Mouse (Mus musculus) stomach, embryonic 14.5 days (tissue): ENCODE results near the gene Psmd11. TPM values are rescaled to one million over a fixed set of nuclear protein-coding genes. Genes with fewer than 3 reads are reported as not detected.
"Not testable (repeated sequence)": the region's sequence is repeated elsewhere in the genome, so short reads cannot be mapped to it uniquely, and the experiment has no call there.

Experiments used
- ATAC-seq: fragments of 200-750 bp; cut with Nextera tagmentation; 2 replicates; pipeline ENCODE4 v1.8.0; 2017; ENCODE audit warnings: low read depth, moderate TSS enrichment; ENCODE audit not compliant: insufficient number of reproducible peaks, insufficient read depth, low FRiP score
- H3K27ac ChIP-seq: fragments of 300-500 bp; sonication (generic); 2 replicates; pipeline ENCODE4 v1.5.1; 2014; ENCODE audit warnings: mild to moderate bottlenecking, low read length, moderate library complexity, mixed read lengths
- H3K27me3 ChIP-seq: fragments of 300-500 bp; sonication (generic); 2 replicates; pipeline ENCODE4 v1.6.1; 2014; ENCODE audit warnings: low read length, control low read depth, mixed read lengths; ENCODE audit not compliant: control insufficient read depth, insufficient read depth
- H3K36me3 ChIP-seq: fragments of 300-500 bp; sonication (generic); 2 replicates; pipeline ENCODE4 v1.6.1; 2014; ENCODE audit warnings: mild to moderate bottlenecking, control low read depth, low read length, moderate library complexity, mixed read lengths; ENCODE audit not compliant: control insufficient read depth, insufficient read depth
- H3K4me1 ChIP-seq: fragments of 300-500 bp; sonication (generic); 2 replicates; pipeline ENCODE4 v1.6.1; 2014; ENCODE audit warnings: low read length, control low read depth, mixed read lengths; ENCODE audit not compliant: control insufficient read depth, insufficient read depth
- H3K4me2 ChIP-seq: fragments of 300-500 bp; sonication (generic); replicated peaks from 2 replicates; pipeline ENCODE4 v1.6.1; 2014; ENCODE audit warnings: low read depth, low read length, control low read depth
- H3K4me3 ChIP-seq: fragments of 300-500 bp; sonication (generic); 2 replicates; pipeline ENCODE4 v1.5.1; 2014; ENCODE audit warnings: low read depth, low read length, control low read depth
- H3K9ac ChIP-seq: fragments of 300-500 bp; sonication (generic); replicated peaks from 2 replicates; pipeline ENCODE4 v1.6.1; 2014; ENCODE audit warnings: low read depth, mild to moderate bottlenecking, control low read depth, low read length, moderate library complexity, mixed read lengths
- H3K9me3 ChIP-seq: fragments of 300-500 bp; sonication (generic); 2 replicates; pipeline ENCODE4 v1.6.1; 2016; ENCODE audit warnings: low read depth, low read length, control low read depth; ENCODE audit not compliant: control insufficient read depth
- WGBS: fragments of 180-500 bp; shearing (Covaris S2); extraction: QIAGEN DNeasy Blood & Tissue Kit; methylation state at CpG from one replicate; pipeline ENCODE4 v1.1.7; 2014; 5-methylcytosine and 5-hydroxymethylcytosine counted together
- polyA plus RNA-seq: library from polyadenylated mRNA; unstranded; fragments of >200 nt; fragmentation: Nextera tagmentation; extraction: Ambion mirVana; gene quantifications from 2 replicates; pipeline ENCODE4 v1.2.1, GENCODE M21; 2014

Gene Psmd11
- polyA plus RNA-seq, 1 experiment from 2014 or later, result 278 TPM

DNA sequence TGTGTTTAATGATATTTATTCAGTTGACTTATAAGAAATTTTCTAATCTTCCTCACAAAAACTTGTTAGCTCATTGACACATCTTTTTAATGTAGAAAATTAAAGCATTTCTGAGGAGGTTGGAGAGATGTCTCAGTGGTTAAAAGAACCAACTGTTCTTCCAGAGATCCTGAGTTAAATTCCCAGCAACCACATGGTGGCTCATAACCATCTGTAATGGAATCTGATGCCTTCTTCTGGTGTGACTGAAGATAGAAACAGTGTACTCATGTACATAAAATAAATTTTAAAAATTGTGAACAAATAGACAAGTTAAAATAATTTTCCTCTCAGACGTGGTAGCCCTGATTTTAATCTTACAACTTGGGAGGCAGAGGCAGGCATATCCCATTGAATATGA, 38.5 kb upstream of the Psmd11 start:
- no peak overlapping the region for H3K4me2 ChIP-seq
- H3K27ac ChIP-seq, result no peak overlapping the region
- no peak for ATAC-seq
- H3K4me3 ChIP-seq, result no peak overlapping the region
- H3K36me3 ChIP-seq, result peaks cover 70% of the 10 kb centered on the region
- 87% methylated on average over 1 of the region's 1 CpGs for WGBS
- peaks cover 8% of the 10 kb centered on the region; the same call in 1 of the 2 replicates for H3K4me1 ChIP-seq
- no peak overlapping the region for H3K9ac ChIP-seq
- H3K9me3 ChIP-seq, result no peaks in the 10 kb centered on the region
- H3K27me3 ChIP-seq, result no peaks in the 10 kb centered on the region

DNA sequence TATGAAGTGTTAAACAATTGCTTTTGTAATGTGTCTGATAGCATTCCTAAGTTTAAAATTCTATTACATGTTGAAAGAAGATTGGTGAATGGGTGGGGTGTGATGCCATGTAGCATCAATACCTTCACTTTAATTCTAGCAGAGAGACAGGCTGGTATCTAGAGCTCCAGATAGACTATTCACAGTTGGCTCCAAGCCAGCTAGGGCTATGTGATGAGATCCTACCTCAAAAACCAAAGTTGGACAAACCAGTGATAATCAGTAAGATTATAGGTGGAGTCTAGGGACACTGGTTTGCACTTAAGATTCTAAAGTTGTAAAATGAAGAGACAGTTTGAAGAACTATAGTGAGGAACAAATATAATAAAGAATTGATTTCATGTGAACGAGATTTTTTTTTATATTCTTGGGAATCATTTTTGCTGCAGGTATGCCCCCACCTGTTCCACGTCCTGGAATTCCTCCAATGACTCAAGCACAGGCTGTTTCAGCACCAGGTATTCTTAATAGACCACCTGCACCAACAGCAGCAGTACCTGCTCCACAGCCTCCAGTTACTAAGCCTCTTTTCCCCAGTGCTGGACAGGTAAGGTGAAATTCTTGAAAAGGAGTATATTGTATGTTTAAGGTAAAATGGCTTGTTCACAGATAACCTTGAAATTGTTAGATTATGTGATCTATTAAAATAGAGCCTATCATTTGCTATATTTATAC, 36.9 kb upstream of the Psmd11 start:
- no peak overlapping the region for H3K9ac ChIP-seq
- no peaks in the 10 kb centered on the region for H3K4me1 ChIP-seq
- no peak overlapping the region for H3K4me2 ChIP-seq
- H3K9me3 ChIP-seq, result no peaks in the 10 kb centered on the region
- no peak overlapping the region for H3K4me3 ChIP-seq
- no peak for ATAC-seq
- H3K36me3 ChIP-seq, result peaks cover 83% of the 10 kb centered on the region
- H3K27me3 ChIP-seq, result no peaks in the 10 kb centered on the region
- WGBS, result 92% methylated on average over 2 of the region's 2 CpGs
- H3K27ac ChIP-seq, result no peak overlapping the region

GRCm38 (mm10) chr11:80395930-80396329, 32.5 kb upstream of the Psmd11 start:
- peaks cover 66% of the 10 kb centered on the region for H3K36me3 ChIP-seq
- no peak overlapping the region for H3K4me2 ChIP-seq
- 88% methylated on average over 3 of the region's 3 CpGs for WGBS
- ATAC-seq, result no peak
- H3K27ac ChIP-seq, result no peak overlapping the region
- no peak overlapping the region for H3K9ac ChIP-seq
- H3K27me3 ChIP-seq, result no peaks in the 10 kb centered on the region
- no peaks in the 10 kb centered on the region for H3K4me1 ChIP-seq
- no peaks in the 10 kb centered on the region for H3K9me3 ChIP-seq
- H3K4me3 ChIP-seq, result no peak overlapping the region

DNA sequence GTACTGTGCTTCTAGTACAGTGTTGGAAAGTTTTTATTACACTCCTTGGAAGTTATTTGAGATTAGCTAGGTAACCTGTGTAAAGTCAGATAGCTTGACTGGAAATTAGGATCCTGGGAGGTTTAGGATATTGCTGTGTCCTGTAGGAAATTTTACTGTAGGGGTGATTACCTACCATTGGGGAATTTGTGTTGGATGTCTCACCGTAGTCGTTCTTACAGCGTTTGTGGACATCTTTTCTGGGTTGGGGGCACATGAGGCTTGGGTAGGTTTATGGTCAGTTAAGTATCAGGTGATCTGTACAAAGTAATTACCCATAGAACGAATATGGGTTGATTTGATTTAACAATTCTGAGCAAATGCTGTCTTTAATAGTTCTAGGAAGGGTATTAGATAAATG, 31.8 kb upstream of the Psmd11 start:
- no peak overlapping the region for H3K9ac ChIP-seq
- no peaks in the 10 kb centered on the region for H3K27me3 ChIP-seq
- no peak overlapping the region for H3K27ac ChIP-seq
- no peaks in the 10 kb centered on the region for H3K9me3 ChIP-seq
- 87% methylated on average over 4 of the region's 4 CpGs for WGBS
- H3K4me1 ChIP-seq, result no peaks in the 10 kb centered on the region
- H3K4me2 ChIP-seq, result no peak overlapping the region
- H3K4me3 ChIP-seq, result no peak overlapping the region
- peaks cover 63% of the 10 kb centered on the region for H3K36me3 ChIP-seq
- ATAC-seq, result no peak

- 97% methylated on average over 6 of the region's 6 CpGs for WGBS
- not testable (repeated sequence) for ATAC-seq
Observed at GRCm38 (mm10) chr11:80407878-80408277, 20.5 kb upstream of the Psmd11 start.

GRCm38 (mm10) chr11:80410377-80410776, 18.0 kb upstream of the Psmd11 start:
- Histone ChIP-seq H3K27ac (no peak overlapping the region), H3K9ac (no peak overlapping the region), H3K9me3 (no peaks in the 10 kb centered on the region), H3K27me3 (no peaks in the 10 kb centered on the region), H3K36me3 (peaks cover 26% of the 10 kb centered on the region), H3K4me2 (no peak overlapping the region), H3K4me3 (no peak overlapping the region), H3K4me1 (no peaks in the 10 kb centered on the region)
- 89% methylated on average over 2 of the region's 2 CpGs for WGBS
- ATAC-seq, result no peak

More at GRCm38 (mm10) chr11:80407878-80408277, 20.5 kb upstream of the Psmd11 start:
- H3K36me3 ChIP-seq, result peaks cover 39% of the 10 kb centered on the region
- H3K27ac ChIP-seq, H3K9me3 ChIP-seq, H3K4me2 ChIP-seq, H3K27me3 ChIP-seq, H3K4me3 ChIP-seq, H3K9ac ChIP-seq, H3K4me1 ChIP-seq: not testable (repeated sequence)

- Histone ChIP-seq H3K4me3 (no peak overlapping the region), H3K9ac (no peak overlapping the region), H3K4me2 (no peak overlapping the region), H3K9me3 (0 out of 2 replicates have a peak, but pooled peaks cover 6% of the 10 kb centered on the region), H3K27ac (no peak overlapping the region), H3K4me1 (no peaks in the 10 kb centered on the region), H3K36me3 (no peaks in the 10 kb centered on the region), H3K27me3 (no peaks in the 10 kb centered on the region)
- no peak for ATAC-seq
- WGBS, result 91% methylated on average over 5 of the region's 5 CpGs
Observed at GRCm38 (mm10) chr11:80417085-80417484, 11.3 kb upstream of the Psmd11 start.

GRCm38 (mm10) chr11:80419743-80420142, 8.7 kb upstream of the Psmd11 start:
- no peak for ATAC-seq

More at GRCm38 (mm10) chr11:80419743-80420142, 8.7 kb upstream of the Psmd11 start:
- H3K4me2 ChIP-seq, result no peak overlapping the region
- H3K27me3 ChIP-seq, result no peaks in the 10 kb centered on the region
- no peak overlapping the region for H3K9ac ChIP-seq
- no peaks in the 10 kb centered on the region for H3K36me3 ChIP-seq
- 84% methylated on average over 1 of the region's 1 CpGs for WGBS
- no peak overlapping the region for H3K27ac ChIP-seq
- H3K4me1 ChIP-seq, result no peaks in the 10 kb centered on the region
- no peak overlapping the region for H3K4me3 ChIP-seq
- H3K9me3 ChIP-seq, result 0 out of 2 replicates have a peak, but pooled peaks cover 6% of the 10 kb centered on the region
